Mouse (Mus musculus) erythroid progenitor cell, adult 5-6 weeks (primary cell): ENCODE results near the gene Mark4. TPM values are rescaled to one million over a fixed set of nuclear protein-coding genes. Genes with fewer than 3 reads are reported as not detected.

Source experiments
- ATAC-seq: replicated peaks from 2 replicates; pipeline ENCODE4 v1.8.0; 2016; ENCODE audit warnings: moderate number of reproducible peaks, mild to moderate bottlenecking, moderate TSS enrichment, inconsistent platforms; ENCODE audit not compliant: poor library complexity, low FRiP score, severe bottlenecking
- total RNA-seq, 2 experiments: library from RNA; stranded (forward) in 1 of 2; stranded (reverse) in 1 of 2; fragments of 150-400 nt in 1 of 2; fragments of 186-747, 209-891 nt in 1 of 2; gene quantifications; 2 replicates each; pipeline versions ENCODE4 v1.2.3 to v1.2.4; 2015 to 2017; ENCODE audit warnings: low replicate concordance in 2 of 2

Gene Mark4
- total RNA-seq, 2 experiments from 2014 or later: 1.1 to 8.8 TPM

DNA sequence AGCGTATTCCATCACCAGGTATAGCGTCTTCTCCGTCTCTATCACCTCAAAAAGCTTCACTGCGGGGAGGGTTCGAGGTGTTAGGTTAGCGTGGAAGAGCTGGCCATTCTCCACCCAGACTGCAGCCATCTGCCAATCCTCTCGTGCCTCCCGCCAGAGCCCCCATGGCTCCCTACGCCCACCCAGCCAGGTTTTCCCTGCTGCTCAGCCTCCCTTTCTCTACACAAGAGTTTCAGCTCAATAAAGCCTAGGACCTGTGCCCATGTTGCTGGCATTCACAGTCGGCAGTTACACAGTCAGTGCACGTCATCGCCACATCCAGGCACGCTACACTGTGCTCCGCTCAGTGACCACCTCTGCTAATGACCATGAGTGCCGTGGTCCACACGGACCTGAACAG lies 10.9 kb downstream of the Mark4 start:
- ATAC-seq: no peak

DNA sequence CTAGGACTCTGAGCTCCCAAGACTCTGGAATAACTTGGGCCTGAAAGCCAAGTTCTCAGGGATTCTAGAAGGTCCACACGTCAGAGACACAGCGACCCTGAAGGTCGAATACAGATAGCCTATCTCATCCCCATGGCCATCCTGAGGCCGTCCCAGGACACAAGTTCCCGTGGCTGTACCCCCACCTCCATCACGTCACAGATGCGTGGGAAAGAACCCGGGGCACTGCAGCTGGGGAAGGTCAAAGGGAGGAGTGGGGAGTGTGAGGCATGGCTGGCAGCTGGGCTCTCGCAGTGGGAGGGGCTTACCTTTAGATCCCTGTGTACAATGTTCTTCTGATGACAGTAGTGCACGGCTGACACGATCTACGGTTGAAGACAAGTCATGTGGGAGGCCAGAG lies 13.8 kb downstream of the Mark4 start:
- no peak for ATAC-seq

DNA sequence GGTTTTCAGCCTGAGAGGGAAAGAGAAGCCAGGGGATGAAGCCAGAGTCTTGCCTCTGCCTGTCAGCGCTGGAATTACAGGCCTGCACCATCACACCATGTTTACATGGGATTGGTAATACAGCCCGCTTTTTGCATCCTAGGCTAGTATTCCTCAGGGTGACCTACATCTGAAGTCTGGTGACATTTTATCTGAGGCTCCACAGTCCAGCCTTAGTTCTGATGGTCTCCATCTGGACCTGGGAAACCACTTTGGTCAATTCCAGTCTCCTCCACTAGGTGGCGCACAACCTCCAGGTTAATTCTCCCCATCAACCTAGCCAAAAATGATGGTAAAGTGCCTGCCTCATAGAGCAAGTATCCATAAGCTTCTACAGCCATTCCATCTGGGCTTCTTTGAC lies 15.3 kb downstream of the Mark4 start:
- peak; percentile 46 for ATAC-seq

- ATAC-seq: no peak
Observed at GRCm38 (mm10) chr7:19441448-19442091, 17.1 kb downstream of the Mark4 start.

DNA sequence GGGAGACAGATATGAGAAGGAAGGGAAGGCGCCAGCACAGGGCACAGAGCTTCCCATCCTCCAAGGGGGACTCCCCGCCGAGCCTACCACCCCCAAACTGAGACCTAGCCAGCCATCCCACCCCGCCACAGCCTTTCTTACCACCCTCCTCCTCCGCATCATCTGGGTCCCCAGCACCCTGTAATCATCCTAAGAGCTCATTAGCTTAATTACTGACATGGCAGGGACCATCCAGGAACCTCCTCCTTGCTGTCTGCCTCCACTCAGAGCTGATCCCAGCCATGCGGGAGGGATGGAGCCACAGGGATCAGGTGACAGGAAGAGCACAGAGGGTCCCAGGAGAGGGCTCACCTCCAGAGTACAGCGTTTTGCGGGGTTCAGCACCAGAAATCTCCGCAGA lies 21.6 kb downstream of the Mark4 start:
- no peak for ATAC-seq

GRCm38 (mm10) chr7:19436276-19436675 lies 22.3 kb downstream of the Mark4 start:
- ATAC-seq: no peak

DNA sequence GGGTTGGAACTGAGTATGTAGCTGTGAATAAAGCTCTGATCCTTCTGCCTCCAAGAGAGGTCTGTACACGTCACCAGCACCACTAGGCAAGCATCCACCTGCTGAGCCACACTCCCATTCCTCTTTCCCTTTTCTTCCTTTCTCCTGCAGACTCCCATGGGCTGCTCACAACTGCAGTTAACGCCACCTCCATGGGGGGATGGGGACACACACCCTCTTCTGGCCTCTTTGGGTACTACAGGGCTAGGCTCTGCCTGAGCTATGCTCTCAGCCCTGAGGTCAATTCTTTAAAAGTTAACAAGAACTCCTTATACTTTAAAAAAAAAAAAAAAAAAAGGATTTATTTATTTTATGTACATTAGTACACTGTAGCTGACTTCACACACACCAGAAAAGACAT lies 26.1 kb downstream of the Mark4 start:
- ATAC-seq: no peak

GRCm38 (mm10) chr7:19430402-19430801 lies 28.2 kb downstream of the Mark4 start:
- no peak for ATAC-seq

- ATAC-seq: no peak
Observed at GRCm38 (mm10) chr7:19429726-19430125, 28.9 kb downstream of the Mark4 start.

DNA sequence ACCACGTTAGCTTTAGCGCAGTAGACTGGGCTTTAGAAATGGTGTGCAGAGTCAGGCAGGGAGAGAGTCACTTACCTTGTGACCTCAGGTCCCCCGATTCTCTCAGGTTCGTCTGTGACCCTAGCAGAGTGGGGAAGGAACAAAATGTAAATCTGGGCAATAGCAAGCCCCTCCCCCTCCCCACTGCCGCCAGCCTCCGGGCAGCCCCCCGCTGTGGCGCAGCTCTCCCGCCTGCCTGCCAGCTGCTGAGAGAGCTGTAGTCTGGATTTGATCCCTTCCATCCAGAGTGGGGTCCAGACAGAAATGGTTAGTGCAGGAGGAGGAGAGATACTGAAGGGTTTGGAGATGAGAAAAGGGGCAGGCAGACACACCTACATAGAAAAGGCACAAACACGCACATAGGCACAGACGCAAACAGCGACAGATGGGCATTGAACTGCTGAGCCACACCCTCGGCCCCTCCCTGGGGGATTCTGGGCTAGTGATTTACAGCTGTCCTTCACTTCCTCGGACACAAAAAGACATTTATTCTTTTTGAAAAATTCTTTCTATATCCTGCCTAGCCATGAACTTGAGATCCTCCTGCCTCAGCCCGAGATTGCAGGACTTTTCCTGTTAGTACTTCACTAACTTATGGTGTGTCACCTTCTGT lies 30.5 kb downstream of the Mark4 start:
- ATAC-seq: no peak

DNA sequence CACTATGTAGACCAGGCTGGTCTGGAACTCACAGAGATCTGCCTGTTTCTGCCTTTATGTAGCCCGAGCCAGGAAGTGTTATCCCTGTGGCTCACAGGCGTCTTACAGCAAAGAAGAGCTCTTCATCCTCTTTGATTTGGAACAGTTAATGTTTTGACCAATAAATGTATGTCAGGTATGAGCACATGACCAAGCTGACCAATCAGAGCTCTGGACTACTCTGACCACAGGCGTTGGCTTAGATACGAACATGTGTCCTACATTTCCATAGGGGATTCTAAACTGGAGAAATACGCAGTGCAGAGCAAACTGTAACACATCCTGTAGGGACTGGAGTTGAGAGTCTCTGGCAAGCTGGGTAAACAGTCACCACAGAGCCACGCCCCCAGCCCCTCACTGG lies 31.7 kb downstream of the Mark4 start:
- no peak for ATAC-seq

DNA sequence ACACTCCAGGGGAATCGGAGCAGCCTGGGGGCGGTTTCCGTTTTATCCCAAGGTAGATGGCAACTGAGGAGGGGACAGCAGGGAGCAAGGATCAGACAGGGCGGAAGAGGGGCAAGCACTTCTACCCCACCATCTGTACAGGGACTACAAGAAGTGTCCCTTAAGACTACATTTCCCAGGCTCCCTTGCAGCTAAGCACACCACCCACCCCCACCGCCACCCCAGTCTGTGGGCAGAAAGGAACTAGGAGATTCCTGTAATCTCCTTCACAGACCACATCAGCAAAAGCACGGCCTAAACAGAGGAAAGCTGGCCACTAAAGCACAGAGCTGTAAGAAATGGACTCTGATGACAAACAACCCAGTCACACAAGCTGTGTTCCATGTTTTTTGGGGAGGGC lies 32.3 kb downstream of the Mark4 start:
- ATAC-seq: no peak

GRCm38 (mm10) chr7:19424051-19424450 lies 34.6 kb downstream of the Mark4 start:
- no peak for ATAC-seq

- ATAC-seq: no peak
Observed at GRCm38 (mm10) chr7:19423083-19423482, 35.5 kb downstream of the Mark4 start.

GRCm38 (mm10) chr7:19420821-19421636 lies 37.6 kb downstream of the Mark4 start:
- ATAC-seq: peak; percentile 95

- ATAC-seq: no peak
Observed at GRCm38 (mm10) chr7:19420121-19420520, 38.5 kb downstream of the Mark4 start.

- ATAC-seq: no peak
Observed at GRCm38 (mm10) chr7:19416590-19416989, 42.0 kb downstream of the Mark4 start.

- no peak for ATAC-seq
Observed at GRCm38 (mm10) chr7:19413525-19413924, 45.1 kb downstream of the Mark4 start.

GRCm38 (mm10) chr7:19411783-19412182 lies 46.8 kb downstream of the Mark4 start:
- ATAC-seq: no peak

DNA sequence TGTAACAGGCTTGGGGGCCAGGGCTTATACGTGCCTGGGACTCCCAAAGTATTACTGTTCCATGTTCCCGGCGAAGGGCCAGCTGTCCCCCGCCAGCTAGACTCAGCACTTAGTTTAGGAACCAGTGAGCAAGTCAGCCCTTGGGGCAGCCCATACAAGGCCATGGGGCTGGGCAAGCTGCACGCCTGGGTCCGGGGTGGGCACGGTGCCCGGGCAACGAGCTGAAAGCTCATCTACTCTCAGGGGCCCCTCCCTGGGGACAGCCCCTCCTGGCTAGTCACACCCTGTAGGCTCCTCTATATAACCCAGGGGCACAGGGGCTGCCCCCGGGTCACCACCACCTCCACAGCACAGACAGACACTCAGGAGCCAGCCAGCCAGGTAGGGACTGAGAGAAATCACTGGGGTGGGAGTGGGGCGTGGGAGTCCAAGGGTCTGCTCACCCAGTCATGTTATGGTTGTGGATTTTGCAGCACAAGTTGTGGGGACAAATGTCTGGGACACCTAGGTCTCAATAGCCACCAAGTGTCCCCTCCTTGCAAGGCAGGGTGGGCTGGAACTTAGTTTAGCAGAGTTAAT lies 47.8 kb downstream of the Mark4 start:
- no peak for ATAC-seq

DNA sequence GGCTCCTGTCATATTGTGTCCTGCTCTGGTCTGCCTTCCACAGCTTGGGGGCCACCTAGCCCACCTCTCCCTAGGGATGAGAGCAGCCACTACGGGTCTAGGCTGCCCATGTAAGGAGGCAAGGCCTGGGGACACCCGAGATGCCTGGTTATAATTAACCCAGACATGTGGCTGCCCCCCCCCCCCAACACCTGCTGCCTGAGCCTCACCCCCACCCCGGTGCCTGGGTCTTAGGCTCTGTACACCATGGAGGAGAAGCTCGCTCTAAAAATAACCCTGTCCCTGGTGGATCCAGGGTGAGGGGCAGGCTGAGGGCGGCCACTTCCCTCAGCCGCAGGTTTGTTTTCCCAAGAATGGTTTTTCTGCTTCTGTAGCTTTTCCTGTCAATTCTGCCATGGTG lies 48.9 kb downstream of the Mark4 start:
- no peak for ATAC-seq
